Mouse (Mus musculus): Measurements from ENCODE around the gene H2afy2. TPM values are rescaled to one million over a fixed set of nuclear protein-coding genes. Genes with fewer than 3 reads are reported as not detected.

The H2afy2 gene
- polyA plus RNA-seq, 2 experiments: 1.5 to 1.7 TPM

- DNase-seq (ENCODE audit: low read depth in 3 of 3, low spot score in 3 of 3): no peak
- Histone ChIP-seq H3K9me3 (ENCODE audit: control insufficient read depth, low read length) (no peaks in the 10 kb centered on the region), H3K4me1 (replicated peaks; ENCODE audit: control insufficient read depth in 2 of 2, insufficient read depth in 2 of 2, low read length in 1 of 2) (peaks cover 0 to 5% of the 10 kb centered on the region in 2 experiments; a peak in 1 of 4 replicates), H3K4me3 (ENCODE audit: insufficient read depth in 1 of 2, low read depth in 2 of 2, low read length in 2 of 2) (no peak overlapping the region), H3K36me3 (replicated peaks; ENCODE audit: control insufficient read depth, insufficient read depth, low read depth) (no peaks in the 10 kb centered on the region), H3K4me2 (ENCODE audit: low read depth) (no peak overlapping the region), H3K27ac (no peak overlapping the region), H3K9ac (replicated peaks) (no peak overlapping the region), H3K27me3 (ENCODE audit: control insufficient read depth, insufficient read depth, low read length) (peaks cover 22% of the 10 kb centered on the region)
- no peak for ATAC-seq (ENCODE audit: insufficient read depth)
- 50% methylated on average over 10 of the region's 10 CpGs for WGBS (ENCODE audit: insufficient replicate concordance)
- no peak for TF ChIP-seq EP300 (IDR thresholded peaks at IDR 0.05; ENCODE audit: low read depth)
- no peak for TF ChIP-seq CTCF (IDR thresholded peaks at IDR 0.05; ENCODE audit: low read depth)
Measured at GRCm38 (mm10) chr10:61787541-61788313, 3.8 kb upstream of the H2afy2 start.

DNA sequence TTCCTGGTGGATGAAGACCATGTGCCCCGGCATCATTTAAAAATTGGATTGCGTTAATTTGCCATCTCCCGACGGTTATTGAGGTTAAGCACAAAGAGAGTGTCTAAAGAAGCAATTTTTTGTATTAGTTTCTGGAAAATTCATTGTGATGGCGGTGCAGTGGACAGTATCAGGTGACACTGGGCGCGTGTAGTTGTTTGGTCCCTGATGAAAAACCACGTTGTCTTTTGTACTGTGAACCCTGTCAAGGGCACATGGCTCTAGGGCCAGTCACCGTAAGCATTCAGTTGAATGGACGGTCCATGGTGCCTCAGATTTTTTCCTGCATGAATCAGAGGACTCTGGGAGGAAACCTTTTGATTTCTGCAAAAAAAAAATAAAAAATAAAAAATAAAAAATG, 467 bp upstream of the H2afy2 start:
- no peak overlapping the region for H3K27ac ChIP-seq
- no peak overlapping the region for H3K4me2 ChIP-seq (ENCODE audit: low read depth)
- 32% methylated on average over 10 of the region's 10 CpGs for WGBS (ENCODE audit: insufficient replicate concordance)
- DNase-seq (ENCODE audit: low read depth in 3 of 3, low spot score in 3 of 3) (no peak), ATAC-seq (ENCODE audit: insufficient read depth) (no peak)
- H3K36me3 ChIP-seq (replicated peaks; ENCODE audit: control insufficient read depth, insufficient read depth, low read depth): no peaks in the 10 kb centered on the region
- peaks cover 31% of the 10 kb centered on the region for H3K27me3 ChIP-seq (ENCODE audit: control insufficient read depth, insufficient read depth, low read length)
- peaks cover 0 to 5% of the 10 kb centered on the region in 2 experiments; a peak in 1 of 4 replicates for H3K4me1 ChIP-seq (replicated peaks; ENCODE audit: control insufficient read depth in 2 of 2, insufficient read depth in 2 of 2, low read length in 1 of 2)
- no peak overlapping the region for H3K9ac ChIP-seq (replicated peaks)
- no peaks in the 10 kb centered on the region for H3K9me3 ChIP-seq (ENCODE audit: control insufficient read depth, low read length)
- TF ChIP-seq EP300 (IDR thresholded peaks at IDR 0.05; ENCODE audit: low read depth) (no peak), CTCF (IDR thresholded peaks at IDR 0.05; ENCODE audit: low read depth) (no peak)
- no peak overlapping the region for H3K4me3 ChIP-seq (ENCODE audit: insufficient read depth in 1 of 2, low read depth in 2 of 2, low read length in 2 of 2)

DNA sequence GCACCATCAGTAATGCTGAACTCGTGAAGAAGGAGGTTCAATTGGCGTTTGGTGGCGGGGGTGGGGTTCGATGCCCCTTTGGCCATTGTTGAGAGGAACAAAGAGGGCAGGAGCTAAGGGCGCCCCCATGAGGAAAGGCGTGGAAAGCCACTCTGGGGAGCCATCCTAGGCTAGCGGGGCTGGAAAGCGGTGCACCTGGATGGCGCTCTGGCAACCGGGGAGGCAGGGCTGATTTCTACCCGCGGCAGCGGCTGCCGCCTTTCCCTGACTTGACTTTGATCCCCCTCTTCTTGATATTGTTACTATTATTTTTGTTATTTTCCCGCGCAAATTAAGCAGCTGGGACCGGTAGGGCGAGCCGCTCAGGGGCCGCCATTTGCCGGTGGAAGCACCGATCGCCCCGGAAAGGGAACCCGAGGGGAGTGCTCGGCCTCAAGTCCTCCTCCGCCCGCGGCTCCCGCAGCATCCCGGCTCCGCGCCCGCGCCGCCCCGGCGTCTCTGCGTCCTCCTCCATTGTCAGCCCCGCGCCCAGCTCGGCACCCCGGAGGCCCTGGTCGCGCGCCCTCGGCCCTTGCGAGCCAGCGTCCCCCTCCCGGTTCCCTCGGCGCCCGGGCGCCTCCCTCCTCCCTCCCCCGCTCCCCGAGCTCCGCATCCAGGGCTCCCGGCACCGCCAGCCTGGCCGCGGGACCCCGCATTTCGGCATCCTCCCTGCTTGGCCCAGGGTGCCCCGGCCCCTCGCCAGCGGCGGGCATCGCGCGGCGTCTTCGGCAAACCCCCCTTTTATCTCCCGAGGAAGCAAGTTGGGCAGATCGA, 942 bp downstream of the H2afy2 start:
- Histone ChIP-seq H3K4me1 (replicated peaks; ENCODE audit: control insufficient read depth in 2 of 2, insufficient read depth in 2 of 2, low read length in 1 of 2) (peaks cover 0 to 5% of the 10 kb centered on the region in 2 experiments; a peak in 1 of 4 replicates), H3K27ac (no peak overlapping the region), H3K27me3 (ENCODE audit: control insufficient read depth, insufficient read depth, low read length) (peaks cover 31% of the 10 kb centered on the region), H3K4me2 (ENCODE audit: low read depth) (peak overlapping the region; percentile 61), H3K4me3 (ENCODE audit: insufficient read depth in 1 of 2, low read depth in 2 of 2, low read length in 2 of 2) (peak overlapping the region; percentile 39 to 57), H3K9me3 (ENCODE audit: control insufficient read depth, low read length) (no peaks in the 10 kb centered on the region), H3K9ac (replicated peaks) (peak overlapping the region; percentile 18; the same call in 1 of the 2 replicates), H3K36me3 (replicated peaks; ENCODE audit: control insufficient read depth, insufficient read depth, low read depth) (no peaks in the 10 kb centered on the region)
- under 1% methylated on average over 65 of the region's 74 CpGs for WGBS (ENCODE audit: insufficient replicate concordance)
- TF ChIP-seq EP300 (IDR thresholded peaks at IDR 0.05; ENCODE audit: low read depth): no peak
- peak; percentile 51 for TF ChIP-seq CTCF (IDR thresholded peaks at IDR 0.05; ENCODE audit: low read depth)
- ATAC-seq (ENCODE audit: insufficient read depth) (no peak), DNase-seq (ENCODE audit: low read depth in 3 of 3, low spot score in 3 of 3) (no peak)

DNA sequence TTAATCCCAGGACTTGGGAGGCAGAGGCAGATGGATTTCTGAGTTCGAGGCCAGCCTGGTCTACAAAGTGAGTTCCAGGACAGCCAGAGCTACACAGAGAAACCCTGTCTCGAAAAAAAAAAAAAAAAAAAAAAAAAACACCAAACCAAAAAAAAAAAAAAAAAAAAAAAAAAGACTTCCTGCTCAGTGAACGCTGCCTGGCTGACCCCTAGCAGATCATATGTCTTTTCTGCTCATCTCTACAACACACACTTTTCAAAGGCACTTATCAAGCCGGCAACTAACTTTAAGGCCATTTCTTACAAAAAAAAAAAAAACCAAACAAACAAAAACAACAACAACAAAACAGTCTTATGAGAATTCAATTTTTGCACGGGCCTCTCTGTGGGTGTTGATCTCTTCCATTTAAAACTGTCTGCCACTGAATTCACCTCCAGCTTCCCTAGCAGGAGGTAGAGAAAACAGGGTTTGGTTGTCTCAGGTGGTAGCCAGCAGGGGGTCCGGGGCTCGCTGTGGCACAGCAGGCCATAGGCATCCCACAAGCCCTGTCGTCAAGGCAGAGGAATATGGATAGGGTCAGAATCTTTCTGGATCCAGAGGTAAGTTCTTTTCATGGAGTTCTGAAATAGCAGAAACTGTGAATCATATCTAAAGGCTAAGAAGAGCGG, 2.4 kb downstream of the H2afy2 start:
- Histone ChIP-seq H3K27me3 (ENCODE audit: control insufficient read depth, insufficient read depth, low read length) (peaks cover 31% of the 10 kb centered on the region), H3K9ac (replicated peaks) (no peak overlapping the region)
- no peak for TF ChIP-seq EP300 (IDR thresholded peaks at IDR 0.05; ENCODE audit: low read depth)
- TF ChIP-seq CTCF (IDR thresholded peaks at IDR 0.05; ENCODE audit: low read depth): no peak

More for the DNA sequence above, 2.4 kb downstream of the H2afy2 start:
- no peaks in the 10 kb centered on the region for H3K9me3 ChIP-seq (ENCODE audit: control insufficient read depth, low read length)
- H3K27ac ChIP-seq: no peak overlapping the region
- no peak overlapping the region for H3K4me3 ChIP-seq (ENCODE audit: insufficient read depth in 1 of 2, low read depth in 2 of 2, low read length in 2 of 2)
- no peaks in the 10 kb centered on the region for H3K4me1 ChIP-seq (replicated peaks; ENCODE audit: control insufficient read depth in 2 of 2, insufficient read depth in 2 of 2, low read length in 1 of 2)
- ATAC-seq (ENCODE audit: insufficient read depth) (no peak), DNase-seq (ENCODE audit: low read depth in 3 of 3, low spot score in 3 of 3) (no peak)
- no peak overlapping the region for H3K4me2 ChIP-seq (ENCODE audit: low read depth)
- 36% methylated on average over 8 of the region's 9 CpGs for WGBS (ENCODE audit: insufficient replicate concordance)
- H3K36me3 ChIP-seq (replicated peaks; ENCODE audit: control insufficient read depth, insufficient read depth, low read depth): no peaks in the 10 kb centered on the region
